Mouse (Mus musculus): ENCODE measurements at regions not wholly inside any gene's neighbourhood (a gene's known extent, or its start where the extent isn't known, plus 50 kb on each side); places are given as distances from the start of the nearest gene placed in this dataset.

GRCm38 (mm10) chr4:58696684-58697083 lies 90.8 kb downstream of the Olfr267 start:
- TF ChIP-seq POLR2A (IDR thresholded peaks at IDR 0.05; ENCODE audit: borderline replicate concordance, low read depth, low read length) = no peak
- TF ChIP-seq CTCF (IDR thresholded peaks at IDR 0.05; ENCODE audit: low read depth, low read length) = no peak

Measured in bone marrow macrophage, adult 2 months (primary cell).